Mouse (Mus musculus): ENCODE data around the gene Gm6268. TPM values are rescaled to one million over a fixed set of nuclear protein-coding genes. Genes with fewer than 3 reads are reported as not detected.
A peak's percentile ranks its signal among the peaks of the same experiment; 100 is the strongest.

Gene Gm6268
- not detected for polyA plus RNA-seq (2012; fragmentation: generic; extraction: Trizol)

GRCm38 (mm10) chrX:36400980-36401379 is at the start of gene Gm6268:
Gene Gm6268, plus strand, starts transcription at chrX:36401280.
- TF ChIP-seq POLR2AphosphoS2 (IDR thresholded peaks at IDR 0.05; ENCODE audit: insufficient read length, low read depth) (no peak), MYOG (IDR thresholded peaks at IDR 0.05; ENCODE audit: control insufficient read depth in 1 of 3, insufficient read depth in 1 of 3, insufficient read length in 2 of 3, low read depth in 2 of 3) (no peak), POLR2A (IDR thresholded peaks at IDR 0.05; ENCODE audit: insufficient read length, low read depth) (no peak), SRF (IDR thresholded peaks at IDR 0.05; ENCODE audit: control insufficient read depth, insufficient read length, low read depth) (no peak), TCF12 (IDR thresholded peaks at IDR 0.05; ENCODE audit: insufficient read depth, poor library complexity, severe bottlenecking) (no peak), MAX (IDR thresholded peaks at IDR 0.05; ENCODE audit: low read depth) (no peak), E2F4 (IDR thresholded peaks at IDR 0.05; ENCODE audit: insufficient read depth) (no peak), REST (IDR thresholded peaks at IDR 0.05; ENCODE audit: insufficient read depth, insufficient read length) (no peak), TCF3 (IDR thresholded peaks at IDR 0.05; ENCODE audit: insufficient read length, low read depth) (no peak), MYOD1 (IDR thresholded peaks at IDR 0.05; ENCODE audit: control insufficient read depth in 1 of 3, insufficient read length in 2 of 3, low read depth in 2 of 3) (no peak), CEBPB (IDR thresholded peaks at IDR 0.05; ENCODE audit: insufficient read depth, poor library complexity, severe bottlenecking) (no peak), USF1 (IDR thresholded peaks at IDR 0.05; ENCODE audit: low read depth) (no peak)
- Histone ChIP-seq H3K4me3 (no peak within 1 kb of the TSS), H3K79me2 (ENCODE audit: control insufficient read depth, insufficient read depth) (no peaks in the 10 kb centered on the region), H3K27me3 (ENCODE audit: control insufficient read depth, insufficient read depth, insufficient read length) (no peaks in the 10 kb centered on the region), H3K4me2 (ENCODE audit: low read depth) (no peak within 1 kb of the TSS), H3ac (ENCODE audit: control insufficient read depth, insufficient read length) (no peak within 1 kb of the TSS), H3K36me3 (ENCODE audit: control insufficient read depth, insufficient read depth) (no peaks in the 10 kb centered on the region)

- H3K4me3 ChIP-seq, result no peak overlapping the region
- no peak overlapping the region for H3ac ChIP-seq (ENCODE audit: control insufficient read depth, insufficient read length)
- no peaks in the 10 kb centered on the region for H3K27me3 ChIP-seq (ENCODE audit: control insufficient read depth, insufficient read depth, insufficient read length)
- no peaks in the 10 kb centered on the region for H3K36me3 ChIP-seq (ENCODE audit: control insufficient read depth, insufficient read depth)
- no peak overlapping the region for H3K4me2 ChIP-seq (ENCODE audit: low read depth)
- no peak for TF ChIP-seq REST (IDR thresholded peaks at IDR 0.05; ENCODE audit: insufficient read depth, insufficient read length)
- TF ChIP-seq TCF12 (IDR thresholded peaks at IDR 0.05; ENCODE audit: insufficient read depth, poor library complexity, severe bottlenecking), result no peak
- TF ChIP-seq E2F4 (IDR thresholded peaks at IDR 0.05; ENCODE audit: insufficient read depth), result no peak
- TF ChIP-seq MYOD1 (IDR thresholded peaks at IDR 0.05; ENCODE audit: control insufficient read depth in 1 of 3, insufficient read length in 2 of 3, low read depth in 2 of 3), result no peak
- TF ChIP-seq POLR2AphosphoS2 (IDR thresholded peaks at IDR 0.05; ENCODE audit: insufficient read length, low read depth), result no peak
- TF ChIP-seq POLR2A (IDR thresholded peaks at IDR 0.05; ENCODE audit: insufficient read length, low read depth), result no peak
- no peak for TF ChIP-seq SRF (IDR thresholded peaks at IDR 0.05; ENCODE audit: control insufficient read depth, insufficient read length, low read depth)
- TF ChIP-seq USF1 (IDR thresholded peaks at IDR 0.05; ENCODE audit: low read depth), result no peak
- H3K79me2 ChIP-seq (ENCODE audit: control insufficient read depth, insufficient read depth), result no peaks in the 10 kb centered on the region
Observed at GRCm38 (mm10) chrX:36352446-36352845, 48.6 kb upstream of the Gm6268 start.

- Histone ChIP-seq H3K4me3 (no peak overlapping the region), H3K79me2 (ENCODE audit: control insufficient read depth, insufficient read depth) (no peaks in the 10 kb centered on the region), H3K27me3 (ENCODE audit: control insufficient read depth, insufficient read depth, insufficient read length) (no peaks in the 10 kb centered on the region), H3K4me2 (ENCODE audit: low read depth) (no peak overlapping the region), H3ac (ENCODE audit: control insufficient read depth, insufficient read length) (no peak overlapping the region), H3K36me3 (ENCODE audit: control insufficient read depth, insufficient read depth) (no peaks in the 10 kb centered on the region)
- TF ChIP-seq POLR2AphosphoS2 (IDR thresholded peaks at IDR 0.05; ENCODE audit: insufficient read length, low read depth) (no peak), SRF (IDR thresholded peaks at IDR 0.05; ENCODE audit: control insufficient read depth, insufficient read length, low read depth) (no peak), MYOD1 (IDR thresholded peaks at IDR 0.05; ENCODE audit: control insufficient read depth in 1 of 3, insufficient read length in 2 of 3, low read depth in 2 of 3) (no peak)
Observed at GRCm38 (mm10) chrX:36385340-36385739, 15.7 kb upstream of the Gm6268 start.

- Histone ChIP-seq H3K4me2 (ENCODE audit: low read depth) (peak overlapping the region; percentile 43), H3K4me3 (no peak overlapping the region), H3K27me3 (ENCODE audit: control insufficient read depth, insufficient read depth, insufficient read length) (no peaks in the 10 kb centered on the region), H3K36me3 (ENCODE audit: control insufficient read depth, insufficient read depth) (no peaks in the 10 kb centered on the region), H3ac (ENCODE audit: control insufficient read depth, insufficient read length) (no peak overlapping the region), H3K79me2 (ENCODE audit: control insufficient read depth, insufficient read depth) (no peaks in the 10 kb centered on the region)
- TF ChIP-seq REST (IDR thresholded peaks at IDR 0.05; ENCODE audit: insufficient read depth, insufficient read length) (no peak), USF1 (IDR thresholded peaks at IDR 0.05; ENCODE audit: low read depth) (no peak), POLR2A (IDR thresholded peaks at IDR 0.05; ENCODE audit: insufficient read length, low read depth) (no peak), POLR2AphosphoS2 (IDR thresholded peaks at IDR 0.05; ENCODE audit: insufficient read length, low read depth) (no peak), TCF12 (IDR thresholded peaks at IDR 0.05; ENCODE audit: insufficient read depth, poor library complexity, severe bottlenecking) (no peak), MYOG (IDR thresholded peaks at IDR 0.05; ENCODE audit: control insufficient read depth in 1 of 3, insufficient read depth in 1 of 3, insufficient read length in 2 of 3, low read depth in 2 of 3) (no peak), E2F4 (IDR thresholded peaks at IDR 0.05; ENCODE audit: insufficient read depth) (no peak), MYOD1 (IDR thresholded peaks at IDR 0.05; ENCODE audit: control insufficient read depth in 1 of 3, insufficient read length in 2 of 3, low read depth in 2 of 3) (no peak), MAX (IDR thresholded peaks at IDR 0.05; ENCODE audit: low read depth) (no peak), CEBPB (IDR thresholded peaks at IDR 0.05; ENCODE audit: insufficient read depth, poor library complexity, severe bottlenecking) (no peak), SRF (IDR thresholded peaks at IDR 0.05; ENCODE audit: control insufficient read depth, insufficient read length, low read depth) (no peak), TCF3 (IDR thresholded peaks at IDR 0.05; ENCODE audit: insufficient read length, low read depth) (no peak)
Observed at GRCm38 (mm10) chrX:36389971-36390370, 11.1 kb upstream of the Gm6268 start.

- H3K79me2 ChIP-seq (ENCODE audit: control insufficient read depth, insufficient read depth), result no peaks in the 10 kb centered on the region
Observed at GRCm38 (mm10) chrX:36390503-36390902, 10.6 kb upstream of the Gm6268 start.

More at GRCm38 (mm10) chrX:36390503-36390902, 10.6 kb upstream of the Gm6268 start:
- no peak for TF ChIP-seq TCF12 (IDR thresholded peaks at IDR 0.05; ENCODE audit: insufficient read depth, poor library complexity, severe bottlenecking)
- TF ChIP-seq POLR2A (IDR thresholded peaks at IDR 0.05; ENCODE audit: insufficient read length, low read depth), result no peak
- no peak for TF ChIP-seq E2F4 (IDR thresholded peaks at IDR 0.05; ENCODE audit: insufficient read depth)
- no peak for TF ChIP-seq USF1 (IDR thresholded peaks at IDR 0.05; ENCODE audit: low read depth)
- TF ChIP-seq MYOD1 (IDR thresholded peaks at IDR 0.05; ENCODE audit: control insufficient read depth in 1 of 3, insufficient read length in 2 of 3, low read depth in 2 of 3), result no peak
- Histone ChIP-seq H3K27me3 (ENCODE audit: control insufficient read depth, insufficient read depth, insufficient read length) (no peaks in the 10 kb centered on the region), H3K4me2 (ENCODE audit: low read depth) (peak overlapping the region; percentile 43), H3K4me3 (no peak overlapping the region), H3K36me3 (ENCODE audit: control insufficient read depth, insufficient read depth) (no peaks in the 10 kb centered on the region), H3ac (ENCODE audit: control insufficient read depth, insufficient read length) (no peak overlapping the region)
